In the genomic region with DNA sequence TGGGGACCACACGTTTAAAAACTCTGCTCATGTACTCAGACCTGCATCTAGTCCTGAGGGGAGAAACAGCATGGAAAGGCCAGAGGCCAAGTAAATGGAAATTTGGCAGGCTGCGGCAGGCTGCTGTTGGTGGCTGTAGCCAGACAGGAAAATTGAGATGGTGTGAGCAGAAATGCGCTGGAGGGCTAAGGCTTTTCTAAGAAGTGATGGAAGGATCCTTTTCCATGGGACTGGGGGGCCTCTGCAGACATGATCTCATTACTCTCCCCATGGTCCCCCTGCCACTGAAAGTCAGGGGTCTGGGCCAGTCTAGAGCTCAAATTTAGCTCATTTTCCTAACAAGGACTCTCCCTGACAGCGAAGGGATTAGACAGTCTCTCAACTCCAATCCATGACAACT, we compare ENCODE assay signal across 15 mouse cellular contexts. TPM values are rescaled to one million over a fixed set of nuclear protein-coding genes. Genes with fewer than 3 reads are reported as not detected.
DNase-seq lines count a peak whose midpoint lies in the region; ATAC-seq lines count a peak whose summit lies in the region.
"Had no signal": no experiment of that assay in that cellular context is flagged by ENCODE, and none has a peak within 500 bp of the region (broad histone marks: within the 10 kb centered on the region; RNA-seq: fewer than 3 reads in every experiment).

No protein-coding gene starts in this region.

- H3K27ac ChIP-seq in limb, embryonic 11.5 days (replicated peaks; ENCODE audit: low read depth, low read length) = no peak overlapping the region
- no peak overlapping the region; the same call in 1 of the 2 replicates for H3K27ac ChIP-seq in limb, embryonic 10.5 days
- H3K27ac ChIP-seq in embryonic facial prominence, embryonic 14.5 days (replicated peaks; ENCODE audit: low read depth, low read length) = peak overlapping the region; percentile 22; the same call in 1 of the 2 replicates
- H3K27ac ChIP-seq: left cerebral cortex, adult 2 months; neural tube, embryonic 12.5 days had no signal

- H3K36me3 ChIP-seq in limb, embryonic 11.5 days (ENCODE audit: control insufficient read depth, insufficient read depth, low read length) = no peaks in the 10 kb centered on the region
- no peaks in the 10 kb centered on the region for H3K36me3 ChIP-seq in limb, embryonic 10.5 days
- H3K36me3 ChIP-seq in embryonic facial prominence, embryonic 14.5 days (ENCODE audit: control insufficient read depth, insufficient read depth, low read length) = no peaks in the 10 kb centered on the region
- H3K36me3 ChIP-seq: neural tube, embryonic 12.5 days had no signal

- peaks cover 8% of the 10 kb centered on the region; the same call in 1 of the 2 replicates for H3K4me1 ChIP-seq in limb, embryonic 11.5 days (ENCODE audit: control insufficient read depth, insufficient read depth, low read length)
- H3K4me1 ChIP-seq in limb, embryonic 10.5 days = peaks cover 14% of the 10 kb centered on the region
- peaks cover 23% of the 10 kb centered on the region for H3K4me1 ChIP-seq in embryonic facial prominence, embryonic 14.5 days (ENCODE audit: control insufficient read depth, insufficient read depth, low read length)
- H3K4me1 ChIP-seq: neural tube, embryonic 12.5 days had no signal

- H3K9ac ChIP-seq in limb, embryonic 11.5 days (ENCODE audit: low read length) = no peak overlapping the region
- H3K9ac ChIP-seq in embryonic facial prominence, embryonic 14.5 days (ENCODE audit: low read depth, low read length) = no peak overlapping the region
- H3K9ac ChIP-seq: forebrain, postnatal 0 days; neural tube, embryonic 12.5 days had no signal

- no peak overlapping the region for H3K4me2 ChIP-seq in limb, embryonic 11.5 days (ENCODE audit: low read depth, severe bottlenecking)
- no peak overlapping the region for H3K4me2 ChIP-seq in embryonic facial prominence, embryonic 14.5 days (ENCODE audit: low read depth, low read length)
- H3K4me2 ChIP-seq: neural tube, embryonic 12.5 days had no signal

- H3K4me3 ChIP-seq in limb, embryonic 11.5 days (ENCODE audit: low read depth, low read length) = no peak overlapping the region
- H3K4me3 ChIP-seq in limb, embryonic 10.5 days = no peak overlapping the region
- H3K4me3 ChIP-seq in embryonic facial prominence, embryonic 14.5 days (ENCODE audit: low read depth, low read length) = no peak overlapping the region
- H3K4me3 ChIP-seq: left cerebral cortex, adult 2 months; neural tube, embryonic 12.5 days had no signal

- 78% methylated on average over 4 of the region's 4 CpGs for WGBS in limb, embryonic 11.5 days
- WGBS in limb, embryonic 10.5 days = 77% methylated on average over 4 of the region's 4 CpGs
- 34% methylated on average over 4 of the region's 4 CpGs for WGBS in embryonic facial prominence, embryonic 14.5 days

- H3K9me3 ChIP-seq in limb, embryonic 11.5 days (ENCODE audit: control insufficient read depth, low read length) = no peaks in the 10 kb centered on the region
- no peaks in the 10 kb centered on the region for H3K9me3 ChIP-seq in limb, embryonic 10.5 days (replicated peaks)
- peaks cover 8% of the 10 kb centered on the region; the same call in 1 of the 2 replicates for H3K9me3 ChIP-seq in embryonic facial prominence, embryonic 14.5 days (ENCODE audit: control insufficient read depth, low read length)

- no peak for DNase-seq in limb, embryonic 11.5 days (ENCODE audit: low spot score)
- no peak for DNase-seq in limb, embryonic 10.5 days (ENCODE audit: low spot score)
- peak; percentile 79 for DNase-seq in embryonic facial prominence, embryonic 14.5 days (ENCODE audit: low spot score)
- peak; percentile 47 to 53 for DNase-seq in gastrocnemius, postnatal 4 days (ENCODE audit: low spot score in 2 of 2)
- DNase-seq in lung, postnatal 4 days = peak; percentile 44 to 72
- DNase-seq in layer of hippocampus, postnatal 10 days (ENCODE audit: low spot score in 2 of 2) = no peak
- DNase-seq: adrenal gland, adult 2 months; cerebellum, adult 18-20 months; forebrain, postnatal 0 days; heart, postnatal 36 days; kidney, adult 8-10 months; thymus, postnatal 4 days had no signal

- peak; percentile 13; the same call in 1 of the 2 replicates for ATAC-seq in limb, embryonic 11.5 days (ENCODE audit: insufficient number of reproducible peaks, low FRiP score, low TSS enrichment, low read depth)
- peak; percentile 35 for ATAC-seq in embryonic facial prominence, embryonic 14.5 days (ENCODE audit: low read depth)
- no peak for ATAC-seq in megakaryocyte-erythroid progenitor cell, adult 5-6 weeks (replicated peaks; ENCODE audit: low FRiP score, low TSS enrichment, poor library complexity, severe bottlenecking)
- ATAC-seq: forebrain, postnatal 0 days had no signal

- no peaks in the 10 kb centered on the region for H3K27me3 ChIP-seq in limb, embryonic 11.5 days (ENCODE audit: control insufficient read depth, insufficient read depth, low read length)
- no peaks in the 10 kb centered on the region for H3K27me3 ChIP-seq in limb, embryonic 10.5 days (ENCODE audit: low read depth, poor library complexity, severe bottlenecking)
- H3K27me3 ChIP-seq in embryonic facial prominence, embryonic 14.5 days (replicated peaks; ENCODE audit: control insufficient read depth, insufficient read depth, low read length) = no peaks in the 10 kb centered on the region
- H3K27me3 ChIP-seq: neural tube, embryonic 12.5 days had no signal

RNA-seq across cellular contexts. Expression of gene Asb13, which starts 39.8 kb away (rescaled TPM):
- polyA plus RNA-seq in limb, embryonic 11.5 days (2014; fragmentation: Nextera tagmentation; extraction: Ambion mirVana) = 13.2 and 14.8 TPM in 2 replicates
- 14.9 and 16.1 TPM in 2 replicates for polyA plus RNA-seq in limb, embryonic 10.5 days (2016; fragmentation: Nextera tagmentation; extraction: Ambion mirVana)
- polyA plus RNA-seq in embryonic facial prominence, embryonic 14.5 days (2014; fragmentation: Nextera tagmentation; extraction: Ambion mirVana) = 4.9 and 7.2 TPM in 2 replicates
- 1 to 10 TPM; 4.7 to 5.1 TPM for total RNA-seq in gastrocnemius, postnatal 4 days (2021)
- total RNA-seq in layer of hippocampus, postnatal 10 days (2021) = 10 to 100 TPM; 24.3 to 27.1 TPM
- 5.4 and 9.9 TPM in 2 replicates for total RNA-seq in megakaryocyte-erythroid progenitor cell, adult 5-6 weeks (2014; fragmentation: Nextera tagmentation)
- total RNA-seq in megakaryocyte-erythroid progenitor cell, adult 5-6 weeks (2017) = 7.3 and 7.7 TPM in 2 replicates

Comparison
In these comparisons a context has a peak if more than half of its experiments do, and no peak if none do; other contexts are left out.
1. DNase-seq: peak in embryonic facial prominence, embryonic 14.5 days (single experiment), gastrocnemius, postnatal 4 days (2 of 2) and lung, postnatal 4 days (2 of 2); none in limb, embryonic 11.5 days (single experiment), limb, embryonic 10.5 days (single experiment) and layer of hippocampus, postnatal 10 days (0 of 2).